Mouse (Mus musculus) stomach, postnatal 0 days (tissue): ENCODE measurements around the gene 4931428F04Rik. TPM values are rescaled to one million over a fixed set of nuclear protein-coding genes. Genes with fewer than 3 reads are reported as not detected.
A peak's percentile ranks its signal among the peaks of the same experiment; 100 is the strongest.

Experiments used
- ATAC-seq: fragments of 200-750 bp; cut with Nextera tagmentation; 2 replicates; pipeline ENCODE4 v1.8.0; 2017; ENCODE audit not compliant: low FRiP score, low TSS enrichment
- DNase-seq: peaks from one replicate; pipeline ENCODE4 v3.0.0-alpha.2; 2016; ENCODE audit warnings: low spot score
- H3K27ac ChIP-seq: fragments of 300-500 bp; sonication (generic); replicated peaks from 2 replicates; pipeline ENCODE4 v1.5.1; 2014; ENCODE audit warnings: mild to moderate bottlenecking, control low read depth
- H3K27me3 ChIP-seq: fragments of 300-500 bp; sonication (generic); 2 replicates; pipeline ENCODE4 v1.6.1; 2014; ENCODE audit warnings: low read length; ENCODE audit not compliant: control insufficient read depth, insufficient read depth
- H3K36me3 ChIP-seq: fragments of 300-500 bp; sonication (generic); 2 replicates; pipeline ENCODE4 v1.6.1; 2014; ENCODE audit warnings: low read length, mixed read lengths; ENCODE audit not compliant: control insufficient read depth, insufficient read depth
- H3K4me1 ChIP-seq: fragments of 300-500 bp; sonication (generic); replicated peaks from 2 replicates; pipeline ENCODE4 v1.6.1; 2014; ENCODE audit warnings: antibody characterized with exemption; ENCODE audit not compliant: control insufficient read depth, insufficient read depth
- H3K4me2 ChIP-seq: fragments of 300-500 bp; sonication (generic); replicated peaks from 2 replicates; pipeline ENCODE4 v1.6.1; 2014; ENCODE audit warnings: low read depth, mild to moderate bottlenecking, control low read depth, moderate library complexity
- H3K4me3 ChIP-seq: fragments of 300-500 bp; sonication (generic); 2 replicates; pipeline ENCODE4 v1.5.1; 2014; ENCODE audit warnings: low read depth, low read length, control low read depth
- H3K9ac ChIP-seq: fragments of 300-500 bp; sonication (generic); 2 replicates; pipeline ENCODE4 v1.6.1; 2014; ENCODE audit warnings: mild to moderate bottlenecking, low read length, control low read depth, mixed read lengths
- H3K9me3 ChIP-seq: fragments of 300-500 bp; sonication (generic); 2 replicates; pipeline ENCODE4 v1.6.1; 2016; ENCODE audit warnings: low read length; ENCODE audit not compliant: control insufficient read depth
- CTCF ChIP-seq: IDR thresholded peaks from 2 replicates; pipeline ENCODE4 v1.5.1; 2016; ENCODE audit warnings: antibody characterized with exemption, low read depth, mild to moderate bottlenecking, moderate library complexity
- EP300 ChIP-seq: optimal IDR thresholded peaks from 2 replicates; pipeline ENCODE3; 2016; ENCODE audit warnings: antibody characterized with exemption
- WGBS: fragments of 180-500 bp; shearing (Covaris S2); extraction: QIAGEN DNeasy Blood & Tissue Kit; methylation state at CpG from one replicate; pipeline ENCODE4 v1.1.7; 2014; 5-methylcytosine and 5-hydroxymethylcytosine counted together
- polyA plus RNA-seq: library from polyadenylated mRNA; unstranded; fragments of >200 nt; fragmentation: Nextera tagmentation; extraction: Ambion mirVana; gene quantifications from 2 replicates; pipeline ENCODE4 v1.2.1, GENCODE M21; 2015

4931428F04Rik gene
- polyA plus RNA-seq, 1 experiment from 2014 or later = 1.9 TPM

GRCm38 (mm10) chr8:105305211-105306145 is 15.8 kb upstream of the 4931428F04Rik start, which contains the start of gene Elmo3:
Gene Elmo3, plus strand, starts transcription at chr8:105305601.
- no peaks in the 10 kb centered on the region for H3K9me3 ChIP-seq
- H3K27me3 ChIP-seq = no peaks in the 10 kb centered on the region
- WGBS = 4% methylated on average over 29 of the region's 30 CpGs
- DNase-seq (peak; percentile 96), ATAC-seq (peak; percentile 94)
- H3K4me3 ChIP-seq = peak within 1 kb of the TSS; percentile 47
- peaks cover 18% of the 10 kb centered on the region for H3K36me3 ChIP-seq
- H3K4me1 ChIP-seq = peaks cover 7% of the 10 kb centered on the region; the same call in 1 of the 2 replicates
- peak within 1 kb of the TSS; percentile 67 for H3K9ac ChIP-seq
- H3K4me2 ChIP-seq = peak within 1 kb of the TSS; percentile 74
- H3K27ac ChIP-seq = peak within 1 kb of the TSS; percentile 92
- TF ChIP-seq EP300 (no peak), CTCF (peak; percentile 41)

GRCm38 (mm10) chr8:105304325-105305210 is 14.9 kb upstream of the 4931428F04Rik start:
- no peaks in the 10 kb centered on the region for H3K9me3 ChIP-seq
- DNase-seq (no peak), ATAC-seq (peak; percentile 4; the same call in 1 of the 2 replicates)
- peaks cover 21% of the 10 kb centered on the region for H3K36me3 ChIP-seq
- no peak overlapping the region for H3K4me3 ChIP-seq
- TF ChIP-seq EP300 = no peak
- TF ChIP-seq CTCF = no peak
- peak overlapping the region; percentile 92 for H3K27ac ChIP-seq
- H3K4me1 ChIP-seq = peaks cover 7% of the 10 kb centered on the region; the same call in 1 of the 2 replicates
- H3K9ac ChIP-seq = no peak overlapping the region
- peak overlapping the region; percentile 20; the same call in 1 of the 2 replicates for H3K4me2 ChIP-seq
- 40% methylated on average over 9 of the region's 9 CpGs for WGBS
- H3K27me3 ChIP-seq = no peaks in the 10 kb centered on the region

GRCm38 (mm10) chr8:105303874-105304273 is 14.2 kb upstream of the 4931428F04Rik start:
- no peak for DNase-seq
- peaks cover 21% of the 10 kb centered on the region for H3K36me3 ChIP-seq

GRCm38 (mm10) chr8:105303396-105303795 is 13.7 kb upstream of the 4931428F04Rik start:
- 70% methylated on average over 7 of the region's 8 CpGs for WGBS
- TF ChIP-seq EP300 (no peak), CTCF (no peak)
- ATAC-seq (no peak), DNase-seq (no peak)
- Histone ChIP-seq H3K4me2 (no peak overlapping the region), H3K4me3 (no peak overlapping the region), H3K9me3 (no peaks in the 10 kb centered on the region), H3K27me3 (no peaks in the 10 kb centered on the region), H3K4me1 (peaks cover 12% of the 10 kb centered on the region), H3K36me3 (peaks cover 23% of the 10 kb centered on the region), H3K27ac (no peak overlapping the region), H3K9ac (no peak overlapping the region)

More at GRCm38 (mm10) chr8:105303874-105304273, 14.2 kb upstream of the 4931428F04Rik start:
- WGBS = 72% methylated on average over 9 of the region's 9 CpGs
- H3K4me3 ChIP-seq = no peak overlapping the region
- no peaks in the 10 kb centered on the region for H3K9me3 ChIP-seq
- ATAC-seq = no peak
- no peak overlapping the region for H3K9ac ChIP-seq
- no peaks in the 10 kb centered on the region for H3K27me3 ChIP-seq
- TF ChIP-seq CTCF (no peak), EP300 (no peak)
- H3K4me1 ChIP-seq = peaks cover 7% of the 10 kb centered on the region
- no peak overlapping the region for H3K4me2 ChIP-seq
- no peak overlapping the region for H3K27ac ChIP-seq

- WGBS = 72% methylated on average over 8 of the region's 8 CpGs
- TF ChIP-seq EP300 (no peak), CTCF (no peak)
- DNase-seq (no peak), ATAC-seq (no peak)
- Histone ChIP-seq H3K36me3 (peaks cover 21% of the 10 kb centered on the region), H3K4me3 (no peak overlapping the region), H3K9ac (no peak overlapping the region), H3K27me3 (no peaks in the 10 kb centered on the region), H3K4me2 (no peak overlapping the region), H3K4me1 (peaks cover 5% of the 10 kb centered on the region; the same call in 1 of the 2 replicates), H3K27ac (no peak overlapping the region), H3K9me3 (no peaks in the 10 kb centered on the region)
Measured at GRCm38 (mm10) chr8:105299962-105300361, 10.3 kb upstream of the 4931428F04Rik start.
